Mouse (Mus musculus): ENCODE measurements around the gene 2310022B05Rik.

DNA sequence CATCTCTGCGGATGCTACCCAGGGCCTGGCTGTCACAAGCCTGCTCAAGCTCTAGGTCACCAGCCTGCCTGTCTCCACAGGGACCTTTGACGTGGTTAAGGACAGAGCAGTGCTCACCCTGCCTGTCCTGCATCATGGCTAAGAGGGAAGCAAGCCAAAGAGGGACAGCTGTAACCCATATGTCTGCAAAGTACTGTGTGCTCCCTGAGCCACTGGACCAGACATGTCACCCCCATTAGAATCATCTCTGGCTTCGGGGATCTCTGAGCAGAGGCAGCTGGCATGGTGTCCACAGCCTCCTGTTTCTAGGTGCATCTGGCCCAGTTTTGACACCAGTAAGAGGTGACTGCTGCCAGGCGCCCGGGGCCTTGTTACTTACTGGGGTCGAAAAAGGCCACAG lies 32.7 kb downstream of the 2310022B05Rik start:
- no peak for TF ChIP-seq POLR2A (IDR thresholded peaks at IDR 0.05; ENCODE audit: insufficient read length, low read depth)
- TF ChIP-seq POLR2AphosphoS2 (IDR thresholded peaks at IDR 0.05; ENCODE audit: insufficient read length, low read depth) = no peak
- no peak for TF ChIP-seq USF1 (IDR thresholded peaks at IDR 0.05; ENCODE audit: low read depth)
- TF ChIP-seq E2F4 (IDR thresholded peaks at IDR 0.05; ENCODE audit: insufficient read depth) = no peak
- TF ChIP-seq TCF3 (IDR thresholded peaks at IDR 0.05; ENCODE audit: insufficient read length, low read depth) = no peak
- TF ChIP-seq MYOD1 (IDR thresholded peaks at IDR 0.05; ENCODE audit: control insufficient read depth in 1 of 3, insufficient read length in 2 of 3, low read depth in 2 of 3) = peak in 2 of 3 experiments; percentile 28 to 65
- no peak for TF ChIP-seq MAX (IDR thresholded peaks at IDR 0.05; ENCODE audit: low read depth)
